Mouse (Mus musculus): ENCODE results near the gene Tmc3. TPM values are rescaled to one million over a fixed set of nuclear protein-coding genes. Genes with fewer than 3 reads are reported as not detected.

Tmc3 gene
- total and polyA plus RNA-seq, 3 experiments = not detected

DNA sequence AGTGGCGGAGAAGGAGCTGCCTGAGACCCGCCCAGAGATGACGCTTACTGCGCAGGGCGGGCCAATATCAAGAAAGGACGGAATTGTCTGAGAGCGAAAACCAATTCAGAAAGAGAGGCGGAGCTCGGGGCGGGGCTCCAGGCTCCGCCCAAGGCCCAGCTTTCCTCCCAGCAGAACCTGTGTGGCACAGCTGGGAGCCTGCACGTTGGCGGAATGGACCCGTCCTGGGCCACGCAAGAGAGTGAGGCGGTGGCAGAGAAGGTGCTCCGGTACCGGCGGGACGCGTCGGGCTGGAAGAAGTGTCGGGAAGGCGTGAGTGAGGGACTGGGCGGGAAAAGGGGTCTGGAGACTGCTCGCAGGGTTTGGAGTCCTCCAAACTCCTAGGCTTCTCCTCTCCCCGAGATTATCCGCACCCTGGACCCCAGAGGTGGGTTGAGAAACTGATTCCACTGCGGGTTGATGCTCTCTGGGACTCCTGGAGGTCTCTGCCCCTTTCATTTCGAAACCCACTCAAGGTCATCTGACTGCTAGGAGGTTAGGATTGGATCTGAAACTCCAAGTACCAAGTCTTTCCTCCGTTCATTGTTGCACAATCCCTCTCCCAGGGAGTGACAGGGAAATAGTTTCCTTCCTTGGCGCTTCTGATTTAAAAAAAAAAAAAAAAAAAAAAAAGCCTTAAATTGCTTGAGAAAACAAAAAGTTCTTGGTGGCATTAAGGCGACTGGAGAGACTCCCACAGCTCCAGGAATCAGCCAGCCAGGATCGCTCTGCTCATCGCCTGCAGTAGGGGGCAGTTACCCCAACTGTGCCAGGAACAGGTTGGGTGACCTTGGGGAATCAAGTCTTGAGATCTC lies 47.3 kb downstream of the Tmc3 start, which contains the start of gene Stard5 (continued):
- TF ChIP-seq POLR2AphosphoS2 (IDR thresholded peaks at IDR 0.05; ENCODE audit: low read length) (no peak), POLR2AphosphoS5 (IDR thresholded peaks at IDR 0.05; ENCODE audit: borderline replicate concordance, low read depth, low read length) (no peak), MAFK (IDR thresholded peaks at IDR 0.05; ENCODE audit: borderline replicate concordance, low read depth, low read length) (no peak), RAD21 (IDR thresholded peaks at IDR 0.05; ENCODE audit: low read depth, low read length) (no peak), MXI1 (IDR thresholded peaks at IDR 0.05; ENCODE audit: low read depth, low read length) (peak; percentile 66), CTCF (IDR thresholded peaks at IDR 0.05 in 2 of 3, conservative IDR thresholded peaks at IDR 0.05 in 1 of 3; ENCODE audit: control insufficient read depth in 1 of 3, insufficient read depth in 1 of 3, low read depth in 2 of 3, low read length in 3 of 3, poor library complexity in 1 of 3, severe bottlenecking in 1 of 3) (peak in 1 of 3 experiments; percentile 10; a peak in 1 of 6 replicates), EP300 (IDR thresholded peaks at IDR 0.05; ENCODE audit: low read depth in 1 of 2, low read length in 2 of 2) (no peak), CHD2 (IDR thresholded peaks at IDR 0.05; ENCODE audit: low read length) (no peak), POLR2A (IDR thresholded peaks at IDR 0.05; ENCODE audit: control insufficient read depth in 1 of 2, insufficient read depth in 1 of 2, low read depth in 1 of 2, low read length in 2 of 2, poor library complexity in 1 of 2) (peak; percentile 60 to 70; a peak in 2 of 4 replicates), GABPA (IDR thresholded peaks at IDR 0.05; ENCODE audit: low read depth, low read length) (no peak), SIN3A (IDR thresholded peaks at IDR 0.05; ENCODE audit: low read length) (peak; percentile 75), MYB (IDR thresholded peaks at IDR 0.05; ENCODE audit: low read depth, low read length) (no peak)

DNA sequence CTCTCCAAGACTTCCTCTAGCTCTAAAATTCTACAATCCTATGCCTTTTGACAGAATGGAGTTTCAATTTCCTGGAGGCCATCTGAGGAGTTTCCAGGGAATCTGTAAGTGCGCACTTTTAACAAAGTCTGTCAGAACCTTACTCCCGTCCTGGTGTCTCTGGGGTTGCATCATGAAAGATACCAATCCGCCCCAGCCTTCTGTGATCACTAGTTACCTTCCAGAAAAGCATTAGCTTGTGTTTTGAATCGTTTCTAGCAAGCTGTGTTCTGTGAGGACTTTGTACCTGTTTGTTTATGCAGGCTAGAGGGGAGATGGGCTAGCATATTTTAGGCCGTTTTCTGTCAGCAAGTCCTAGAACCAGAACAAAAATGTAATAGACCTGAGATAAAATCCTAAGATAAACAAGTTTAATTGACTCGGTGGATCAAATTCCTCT lies 48.0 kb downstream of the Tmc3 start:
- Histone ChIP-seq H3K4me1 (ENCODE audit: control insufficient read depth in 1 of 2, insufficient read depth in 2 of 2, low read length in 2 of 2) (peaks cover 0 to 5% of the 10 kb centered on the region in 2 experiments; a peak in 1 of 4 replicates), H3K79me2 (ENCODE audit: control insufficient read depth, insufficient read depth, low read length, poor library complexity) (no peaks in the 10 kb centered on the region), H3K27ac (ENCODE audit: control insufficient read depth, low read depth, low read length) (no peak overlapping the region), H3K9ac (ENCODE audit: control insufficient read depth, low read depth, low read length, poor library complexity, severe bottlenecking) (peak overlapping the region; percentile 72; the same call in 1 of the 2 replicates), H3K4me3 (ENCODE audit: control insufficient read depth in 1 of 2, insufficient read depth in 1 of 2, low read depth in 2 of 2, low read length in 2 of 2) (peak overlapping the region; percentile 78 to 88), H3K27me3 (ENCODE audit: control insufficient read depth in 1 of 2, insufficient read depth in 2 of 2, low read length in 2 of 2) (no peaks in the 10 kb centered on the region), H3K36me3 (ENCODE audit: control insufficient read depth in 1 of 2, insufficient read depth in 2 of 2, low read length in 2 of 2) (no peaks in the 10 kb centered on the region), H3K9me3 (replicated peaks; ENCODE audit: insufficient read depth, low read length) (no peaks in the 10 kb centered on the region)
- no peak for TF ChIP-seq ZMIZ1 (IDR thresholded peaks at IDR 0.05; ENCODE audit: low read depth, low read length)
- TF ChIP-seq TBP (IDR thresholded peaks at IDR 0.05; ENCODE audit: low read depth, low read length) = no peak
- TF ChIP-seq POLR2AphosphoS2 (IDR thresholded peaks at IDR 0.05; ENCODE audit: low read length) = no peak
- no peak for TF ChIP-seq ZC3H11A (IDR thresholded peaks at IDR 0.05; ENCODE audit: low read depth, low read length)
- TF ChIP-seq TCF12 (IDR thresholded peaks at IDR 0.05; ENCODE audit: low read depth, low read length) = no peak
- TF ChIP-seq CHD1 (IDR thresholded peaks at IDR 0.05; ENCODE audit: low read depth, low read length) = no peak
- no peak for TF ChIP-seq RCOR1 (IDR thresholded peaks at IDR 0.05; ENCODE audit: low read depth, low read length)
- no peak for TF ChIP-seq MEF2A (IDR thresholded peaks at IDR 0.05; ENCODE audit: extremely low read depth, insufficient replicate concordance, low read depth, low read length, poor library complexity, severe bottlenecking)
- TF ChIP-seq NELFE (IDR thresholded peaks at IDR 0.05; ENCODE audit: low read depth, low read length) = no peak
- no peak for TF ChIP-seq EP300 (IDR thresholded peaks at IDR 0.05; ENCODE audit: low read depth in 1 of 2, low read length in 2 of 2)
- no peak for TF ChIP-seq CTCF (IDR thresholded peaks at IDR 0.05 in 2 of 3, conservative IDR thresholded peaks at IDR 0.05 in 1 of 3; ENCODE audit: control insufficient read depth in 1 of 3, insufficient read depth in 1 of 3, low read depth in 2 of 3, low read length in 3 of 3, poor library complexity in 1 of 3, severe bottlenecking in 1 of 3)
- no peak for TF ChIP-seq RAD21 (IDR thresholded peaks at IDR 0.05; ENCODE audit: low read depth, low read length)
- TF ChIP-seq KAT2A (conservative IDR thresholded peaks at IDR 0.05; ENCODE audit: low read depth, low read length) = no peak
- no peak for TF ChIP-seq MAFK (IDR thresholded peaks at IDR 0.05; ENCODE audit: borderline replicate concordance, low read depth, low read length)
- TF ChIP-seq E2F4 (IDR thresholded peaks at IDR 0.05; ENCODE audit: borderline replicate concordance, low read depth, low read length) = no peak
- no peak for TF ChIP-seq MXI1 (IDR thresholded peaks at IDR 0.05; ENCODE audit: low read depth, low read length)
- TF ChIP-seq POLR2A (IDR thresholded peaks at IDR 0.05; ENCODE audit: control insufficient read depth in 1 of 2, insufficient read depth in 1 of 2, low read depth in 1 of 2, low read length in 2 of 2, poor library complexity in 1 of 2) = no peak
- TF ChIP-seq BHLHE40 (IDR thresholded peaks at IDR 0.05; ENCODE audit: borderline replicate concordance, low read depth, low read length) = no peak
- no peak for TF ChIP-seq ELF1 (IDR thresholded peaks at IDR 0.05; ENCODE audit: low read depth, low read length)
- TF ChIP-seq SMC3 (IDR thresholded peaks at IDR 0.05; ENCODE audit: low read depth, low read length) = no peak
- DNase-seq (ENCODE audit: low read depth, low spot score) = no peak

Measured in MEL (cell line).